Mouse (Mus musculus): Measurements from ENCODE around the gene Dnph1.
A peak's percentile ranks its signal among the peaks of the same experiment; 100 is the strongest.

The Dnph1 gene

DNA sequence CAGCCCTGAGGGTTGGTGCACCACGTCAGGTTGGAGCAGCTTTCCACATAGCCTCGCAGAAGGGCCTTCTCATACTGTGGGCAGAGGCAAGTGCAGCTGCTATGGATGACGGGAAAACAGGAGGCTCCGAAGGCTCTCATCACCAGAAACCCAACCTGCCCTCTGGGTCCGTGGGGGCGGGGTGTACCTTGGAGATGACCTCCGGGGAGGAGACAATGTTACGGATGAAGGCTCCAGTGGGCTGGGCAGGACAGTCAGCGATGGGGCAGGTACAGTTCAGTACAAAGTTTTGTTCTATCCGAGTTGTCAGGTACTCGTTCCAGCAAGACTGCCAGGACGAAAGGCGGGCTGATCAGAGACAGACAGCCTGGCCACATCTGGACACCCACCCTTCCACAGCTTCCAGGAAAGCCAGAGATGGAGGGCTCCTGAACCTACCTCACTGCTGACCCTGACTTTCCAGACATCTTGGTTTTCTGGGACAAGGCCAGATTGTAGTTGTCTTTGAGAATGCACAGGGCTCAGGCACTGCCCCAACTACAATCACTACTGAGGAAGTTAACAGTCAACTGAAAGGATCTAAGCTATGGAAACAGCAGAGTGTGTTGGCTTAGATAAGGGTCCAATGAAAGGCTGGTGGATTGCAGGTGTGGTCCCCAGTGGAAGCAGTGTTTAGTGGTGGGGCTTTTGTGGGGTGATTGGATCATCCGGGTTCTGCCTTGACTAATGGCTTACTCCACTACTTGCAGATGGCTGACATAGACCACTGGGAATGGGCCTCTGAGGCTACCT lies 7.5 kb downstream of the Dnph1 start:
- no peak for DNase-seq (ENCODE audit: low spot score in 2 of 2)

DNA sequence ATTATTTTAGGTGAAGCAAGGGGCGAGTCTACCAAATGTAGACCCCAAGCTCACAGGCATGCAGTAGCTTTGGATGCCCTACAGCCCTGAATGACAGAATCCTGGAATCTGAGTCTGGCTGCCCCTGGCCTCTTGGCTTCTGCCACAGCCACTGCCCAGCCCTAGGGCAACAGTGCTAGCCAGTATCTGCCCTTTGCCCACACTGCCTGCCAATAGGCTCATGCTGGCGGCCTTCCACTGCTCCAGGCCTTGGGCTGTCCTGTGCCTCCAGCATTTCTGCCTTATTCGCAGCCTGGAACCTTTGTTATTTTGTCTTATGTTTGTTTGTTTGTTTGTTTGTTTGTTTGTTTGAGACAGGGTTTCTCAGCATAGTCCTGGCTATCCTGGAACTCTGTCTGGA lies 9.1 kb downstream of the Dnph1 start:
- DNase-seq (ENCODE audit: low spot score in 2 of 2) = no peak

DNA sequence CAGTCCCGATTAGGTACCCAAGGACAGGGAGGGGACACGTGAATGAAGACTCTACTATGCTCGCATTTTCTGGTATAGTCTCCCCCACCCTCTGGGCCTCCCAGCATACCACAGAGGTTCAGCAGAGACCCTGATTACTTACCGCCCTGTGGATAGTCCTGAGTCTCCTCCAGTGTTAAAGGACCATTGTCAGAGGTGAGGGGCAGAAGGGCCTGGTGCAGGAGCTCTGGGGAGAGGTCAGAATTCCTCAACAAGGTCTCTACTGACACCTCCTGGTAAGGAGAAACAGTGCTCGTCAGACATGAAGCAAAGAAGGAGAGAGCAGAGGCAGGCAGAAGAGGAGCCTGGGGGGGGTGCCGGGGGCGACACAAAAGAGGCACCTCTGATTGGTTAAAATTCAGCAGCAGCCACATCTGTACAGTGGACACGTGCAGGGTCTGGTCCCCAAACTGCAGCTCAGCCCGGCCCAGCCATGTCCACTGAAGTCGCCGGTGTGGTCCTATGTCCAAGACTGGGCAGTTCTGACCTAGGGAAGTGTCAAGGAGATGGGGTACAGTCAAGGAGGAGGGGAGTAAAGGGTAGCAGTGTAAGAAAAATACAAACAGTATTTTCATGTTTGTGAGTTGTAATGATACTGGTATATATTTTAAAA lies 14.7 kb downstream of the Dnph1 start:
- DNase-seq (ENCODE audit: low spot score in 2 of 2) = peak in 1 of 2 experiments; percentile 17

DNA sequence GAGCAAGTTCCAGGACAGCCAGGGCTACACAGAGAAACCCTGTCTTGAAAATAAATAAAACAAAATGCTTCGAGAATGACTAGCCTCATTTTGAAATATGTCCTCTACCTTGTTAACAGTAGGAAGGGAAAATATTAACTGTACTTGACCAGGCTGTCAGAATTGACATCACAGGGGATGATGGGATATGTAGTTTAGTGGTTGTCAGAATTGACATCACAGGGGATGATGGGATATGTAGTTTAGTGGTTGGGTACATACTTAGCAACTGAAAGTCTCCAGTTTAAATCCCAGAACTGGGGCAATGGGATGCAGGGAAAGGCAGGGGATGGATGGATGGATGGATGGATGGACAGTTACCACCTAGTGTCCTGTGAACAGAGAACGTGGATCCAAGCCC lies 16.8 kb downstream of the Dnph1 start:
- DNase-seq (ENCODE audit: low spot score in 2 of 2) = no peak

DNA sequence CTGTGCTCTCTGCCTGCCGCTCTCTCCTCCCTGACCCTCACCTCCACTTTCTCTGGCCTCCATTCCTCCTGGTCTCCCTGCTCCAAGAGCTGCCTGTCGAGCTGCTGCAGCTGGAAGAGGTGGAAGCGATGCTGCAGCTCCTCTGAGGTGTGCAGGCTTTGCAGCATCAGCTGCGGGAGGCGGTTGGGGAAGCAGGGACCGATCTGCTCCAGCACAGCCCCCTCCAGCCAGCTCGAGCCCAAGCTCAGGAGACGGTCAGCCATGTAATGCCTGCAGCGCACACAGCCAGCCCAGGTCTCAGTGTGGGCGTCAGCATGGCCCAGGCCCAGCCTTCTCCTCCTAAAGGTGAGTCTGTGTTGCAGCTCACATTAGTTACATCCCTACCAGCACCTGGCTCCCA lies 23.5 kb downstream of the Dnph1 start:
- DNase-seq (ENCODE audit: low spot score in 2 of 2) = no peak

DNA sequence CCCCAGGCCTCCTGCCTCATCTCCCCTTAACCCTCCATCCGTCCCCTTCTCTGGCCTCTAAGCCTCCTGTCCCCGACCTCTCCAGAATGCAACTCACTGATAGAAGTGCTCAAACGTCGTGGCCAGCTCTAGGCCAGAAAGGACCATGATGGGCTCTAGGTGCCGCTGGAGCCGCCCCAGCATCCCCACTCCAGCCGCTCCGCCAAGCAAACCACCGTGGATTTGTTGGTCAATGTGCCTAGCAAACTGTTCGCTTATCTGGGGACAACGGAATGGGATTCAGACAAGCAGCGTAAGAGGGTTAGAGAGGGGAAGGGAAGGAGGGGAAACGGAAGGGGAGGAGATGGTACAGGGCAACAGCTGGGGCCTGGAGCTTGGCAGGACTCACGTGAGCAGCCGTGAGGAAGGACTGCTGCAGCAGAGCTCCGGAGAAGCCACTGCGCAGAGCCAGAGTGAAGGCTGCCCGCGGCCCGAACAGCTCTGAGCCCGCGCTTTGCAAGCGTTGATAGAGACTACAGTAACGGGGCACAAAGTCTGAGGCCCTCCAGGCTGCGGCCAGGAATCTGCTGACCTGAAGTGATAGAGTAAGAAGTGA lies 24.0 kb downstream of the Dnph1 start:
- no peak for DNase-seq (ENCODE audit: low spot score in 2 of 2)

DNA sequence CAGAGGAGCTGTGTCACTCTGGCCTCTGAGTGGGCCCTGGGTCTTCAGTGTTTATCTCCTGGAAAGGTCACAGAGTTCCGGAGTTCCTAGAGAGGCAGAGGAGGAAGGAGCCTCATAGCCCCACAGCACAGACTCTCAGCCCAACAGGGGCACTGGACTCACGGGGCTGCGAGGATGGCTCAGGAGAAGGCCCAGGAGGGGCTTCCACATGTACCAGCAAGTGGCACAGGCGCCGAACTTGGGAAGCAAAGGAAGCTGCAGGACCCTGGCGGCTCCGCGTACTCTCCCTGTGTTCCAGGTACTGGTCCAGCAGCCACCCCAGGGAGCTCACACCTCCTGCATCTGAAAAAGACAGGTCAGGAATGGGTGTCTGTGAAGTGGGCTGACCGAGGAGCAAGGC lies 24.7 kb downstream of the Dnph1 start:
- DNase-seq (ENCODE audit: low spot score in 2 of 2) = no peak

DNA sequence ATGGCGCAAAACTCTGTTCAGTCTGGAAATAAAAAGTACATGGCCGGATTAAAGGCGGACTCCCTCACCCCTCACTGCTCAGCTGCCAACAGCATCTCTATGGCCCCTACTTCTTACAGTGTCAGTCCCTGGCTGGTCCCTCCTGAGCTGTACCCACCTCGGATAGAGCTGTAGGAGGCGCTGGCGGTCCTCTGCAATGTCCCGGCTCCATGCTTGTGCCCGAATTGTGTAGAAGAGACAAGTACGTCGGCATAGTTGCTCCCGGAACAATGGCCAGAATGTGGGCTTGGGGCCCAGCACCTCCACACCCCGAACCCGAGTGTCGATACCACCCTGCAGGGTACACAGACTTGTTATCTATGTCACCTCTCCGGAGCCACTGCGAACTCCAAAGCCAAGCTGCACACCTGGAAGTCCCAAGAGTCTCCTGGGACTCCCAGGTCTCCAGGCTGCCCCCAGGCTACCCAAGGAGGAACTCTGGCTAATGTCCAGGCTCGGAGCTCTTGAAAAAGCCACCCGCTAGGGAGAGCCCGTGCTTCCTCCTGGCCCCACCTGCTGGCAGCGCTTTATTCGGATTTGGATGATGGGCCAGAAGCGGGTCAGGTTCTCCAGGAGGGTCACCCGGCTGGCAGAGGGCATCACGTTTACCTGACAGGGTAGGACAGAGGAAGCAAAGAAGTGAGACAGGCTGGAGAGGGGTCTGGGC lies 25.6 kb downstream of the Dnph1 start:
- no peak for DNase-seq (ENCODE audit: low spot score in 2 of 2)

DNA sequence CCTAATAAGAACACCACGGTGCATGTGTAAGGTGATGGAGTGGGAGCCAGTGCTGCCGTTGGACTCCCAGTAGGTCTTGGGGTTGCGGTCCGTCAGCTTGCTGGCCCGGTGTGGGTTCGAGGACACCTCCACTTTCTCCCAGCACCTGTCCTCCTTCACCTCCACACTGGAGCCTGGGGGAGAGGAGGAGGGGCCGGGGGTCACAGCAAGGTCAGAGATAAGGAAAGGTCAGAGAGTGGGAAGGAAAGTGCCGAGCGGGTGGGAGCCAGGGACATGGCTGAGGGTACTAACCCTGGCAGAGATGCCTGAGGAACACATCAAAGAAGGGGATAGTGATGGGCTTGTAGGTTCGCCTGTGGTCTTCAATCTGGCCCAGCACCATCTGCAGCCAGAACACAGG lies 28.6 kb downstream of the Dnph1 start:
- no peak for DNase-seq (ENCODE audit: low spot score in 2 of 2)

DNA sequence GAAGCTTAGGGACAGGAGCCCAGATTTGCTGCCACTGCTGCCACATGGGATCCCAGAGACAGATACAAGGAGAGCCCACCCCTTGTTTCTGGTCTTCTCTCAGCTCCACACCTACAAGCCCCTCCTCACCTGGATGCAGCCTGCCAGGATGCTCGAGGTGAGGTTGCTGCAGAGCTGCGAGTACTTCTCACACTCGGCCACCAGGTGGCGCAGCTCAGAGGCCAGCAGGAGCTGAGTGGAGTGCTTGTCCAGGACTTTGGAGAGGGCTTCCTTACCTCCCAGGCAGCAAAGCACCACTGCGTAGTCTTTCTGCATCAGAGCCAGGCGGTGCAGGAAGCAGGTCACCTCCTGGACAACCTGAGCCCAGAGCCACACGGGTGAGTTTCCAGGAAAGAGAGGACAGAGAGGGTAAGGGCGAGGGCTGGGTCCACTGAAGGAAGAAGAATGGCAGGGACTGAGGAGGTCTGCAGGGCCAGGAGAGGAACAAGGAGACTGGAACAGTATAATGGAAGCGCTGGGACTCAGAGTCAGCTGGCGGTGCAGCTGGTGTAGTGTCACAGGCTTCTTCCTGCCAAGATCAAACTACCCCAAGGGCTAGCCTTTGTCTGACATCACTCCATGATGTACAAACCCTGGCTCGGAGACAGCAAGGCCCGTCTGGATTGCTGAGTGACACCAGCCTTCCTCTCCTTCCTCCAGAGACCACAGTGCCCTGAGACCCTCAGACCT lies 29.2 kb downstream of the Dnph1 start:
- peak; percentile 42 to 63 for DNase-seq (ENCODE audit: low spot score in 2 of 2)

DNA sequence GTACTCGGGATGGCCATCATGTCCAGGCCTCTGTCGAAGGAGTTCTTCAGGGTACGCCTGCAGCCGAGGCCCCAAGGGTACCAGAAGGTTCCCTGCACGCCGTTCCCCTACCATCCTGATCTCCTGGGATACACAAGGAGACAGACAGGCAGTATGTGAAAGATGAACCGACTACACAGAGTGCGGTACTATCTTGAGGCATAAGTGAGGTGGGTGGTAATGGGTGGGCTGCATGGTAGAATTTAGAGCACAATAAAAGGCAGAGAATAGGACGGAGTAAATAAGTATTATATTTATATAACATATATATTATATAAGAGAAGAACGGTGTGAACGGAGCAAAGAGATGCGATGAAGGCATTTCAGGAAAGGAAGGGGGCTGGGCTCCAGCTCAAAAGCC lies 47.1 kb downstream of the Dnph1 start:
- DNase-seq (ENCODE audit: low spot score in 2 of 2) = no peak

DNA sequence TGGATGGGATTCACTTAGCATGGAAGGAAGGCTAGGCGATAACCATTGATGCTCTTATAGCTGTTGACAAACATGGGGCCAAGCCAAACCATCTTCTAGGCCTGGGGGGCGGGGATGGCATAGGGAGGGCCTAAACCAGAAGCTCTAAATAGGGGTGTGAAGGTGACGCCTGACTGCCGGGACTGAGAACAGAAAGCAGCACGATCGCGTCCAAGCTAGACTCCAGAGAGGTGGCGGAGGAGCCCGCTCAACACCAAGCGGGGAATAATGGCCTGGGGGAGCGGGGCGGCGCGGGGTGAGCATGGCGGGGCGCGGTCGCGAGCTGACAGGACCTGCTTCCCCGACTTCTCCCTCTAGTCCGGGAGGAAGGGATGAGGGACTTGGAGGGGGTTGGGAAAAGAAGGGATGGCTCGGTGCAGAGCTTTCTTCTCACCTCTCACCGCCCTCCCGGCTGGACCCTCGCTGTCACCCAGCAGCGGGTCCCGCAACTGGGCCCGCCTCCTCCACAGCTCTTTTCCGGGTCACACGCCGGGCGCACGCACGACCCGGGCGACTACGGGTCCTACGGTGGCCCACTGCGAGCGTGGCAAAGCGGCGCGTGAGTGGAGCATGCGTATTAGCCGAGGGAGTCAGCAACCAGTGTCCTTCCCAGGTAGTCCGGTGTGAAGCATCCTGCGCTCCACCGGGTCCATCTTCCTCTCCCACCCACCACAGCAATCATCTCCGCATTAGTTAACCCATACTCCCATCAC lies 49.5 kb downstream of the Dnph1 start, which contains the start of gene Cul9:
Gene Cul9 (minus strand): TSS at position 576 of the 752 bp plus-strand sequence.
- DNase-seq (ENCODE audit: low spot score in 2 of 2) = peak; percentile 63 to 68

DNA sequence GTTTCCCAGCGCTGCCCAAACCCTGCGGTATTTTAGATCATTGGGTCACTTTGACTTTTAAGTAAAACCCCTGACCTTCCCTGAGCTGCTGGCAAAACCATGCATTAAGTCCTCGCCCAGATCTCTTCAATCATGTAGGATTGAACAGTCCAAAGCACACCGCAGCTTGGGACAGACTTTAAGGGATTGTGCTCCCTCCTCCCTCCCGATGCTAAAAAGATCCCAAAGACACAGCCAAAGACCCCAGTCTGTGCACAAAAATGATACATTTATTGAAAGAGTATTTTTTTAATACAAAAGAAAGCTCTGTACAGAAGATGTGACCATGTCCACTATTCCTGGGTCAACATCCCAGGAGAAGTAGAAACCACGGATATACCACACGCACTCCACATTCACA lies 50.1 kb downstream of the Dnph1 start:
- no peak for DNase-seq (ENCODE audit: low spot score in 2 of 2)

DNA sequence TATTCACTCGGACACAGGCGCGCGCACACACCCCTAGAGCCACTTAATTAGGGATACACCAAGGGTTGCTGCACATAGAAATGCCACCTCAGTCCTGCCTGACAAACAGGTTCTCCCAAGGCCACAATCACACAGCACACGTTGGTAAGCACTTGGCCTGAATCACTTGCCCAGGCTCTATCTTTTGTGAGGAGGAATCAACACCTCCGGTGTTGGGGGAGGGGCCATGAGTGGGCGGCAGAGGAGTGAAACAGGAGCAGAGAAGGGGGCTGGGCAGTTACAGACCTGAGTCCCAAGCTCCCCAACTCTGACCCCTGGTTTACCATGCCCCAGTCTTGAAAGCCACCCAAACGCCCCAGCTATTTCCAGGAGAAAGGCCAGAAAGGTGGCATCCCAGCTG lies 50.5 kb downstream of the Dnph1 start:
- no peak for DNase-seq (ENCODE audit: low spot score in 2 of 2)

DNA sequence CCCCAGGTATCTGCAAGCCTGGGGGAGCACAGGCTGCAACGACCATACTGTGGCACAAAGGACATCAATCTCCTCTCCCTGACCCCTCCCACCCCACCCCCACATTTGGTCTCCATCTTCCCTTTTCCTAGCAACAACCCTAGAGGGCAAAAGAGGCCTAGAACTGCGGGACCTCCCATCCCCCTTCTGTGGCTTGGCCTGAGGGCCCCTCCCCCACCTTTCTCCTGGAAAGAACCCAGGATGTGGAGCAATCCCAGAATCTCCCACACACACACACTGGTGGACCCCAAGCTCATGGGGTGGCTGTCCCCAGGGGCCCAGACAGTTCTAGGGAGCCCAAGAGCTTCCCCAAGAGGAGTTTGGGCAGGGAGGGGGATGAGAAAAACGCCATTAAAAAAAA lies 51.4 kb downstream of the Dnph1 start:
- no peak for DNase-seq (ENCODE audit: low spot score in 2 of 2)

DNA sequence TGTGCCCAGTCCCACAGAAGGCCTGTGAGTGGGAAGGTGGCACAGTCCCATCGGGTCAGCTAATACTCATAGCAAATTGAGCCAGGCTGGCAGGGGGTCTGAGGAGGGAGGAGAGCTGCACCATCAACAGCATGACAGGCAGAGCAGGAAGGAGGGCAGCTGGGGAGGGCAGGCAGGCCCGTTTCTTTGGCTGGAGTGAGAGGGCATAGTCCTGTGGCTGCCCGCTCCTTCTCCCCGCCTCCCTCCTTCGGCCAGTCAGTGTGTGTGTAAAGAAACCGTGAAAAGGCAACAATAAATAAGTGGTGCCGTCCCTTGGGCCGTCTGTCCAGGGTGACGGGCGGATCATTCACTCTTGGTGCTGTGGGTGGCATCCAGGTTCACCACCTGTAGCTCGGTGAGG lies 52.2 kb downstream of the Dnph1 start:
- no peak for DNase-seq (ENCODE audit: low spot score in 2 of 2)

DNA sequence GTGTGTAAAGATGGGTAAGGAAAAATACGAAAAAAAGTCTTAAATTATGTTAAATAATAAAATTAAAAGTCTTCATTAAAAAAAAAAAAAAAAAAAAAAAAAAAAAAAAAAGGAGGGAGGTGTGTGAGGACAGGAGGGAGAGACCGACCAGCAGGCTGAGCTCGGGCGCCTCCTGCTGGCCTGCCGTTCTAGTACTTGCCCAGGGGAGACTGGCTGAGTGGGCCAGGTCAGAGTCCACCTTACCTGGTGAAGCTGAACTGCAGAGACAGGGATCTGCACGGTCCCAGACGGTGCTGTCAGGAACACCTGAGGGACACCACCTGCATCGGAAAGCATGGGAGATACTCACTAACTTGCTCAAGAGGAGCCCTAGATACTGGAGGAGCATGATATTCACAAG lies 52.7 kb downstream of the Dnph1 start:
- DNase-seq (ENCODE audit: low spot score in 2 of 2) = peak; percentile 44 to 61

Measured in natural killer cell, adult 2 months (primary cell).